Mouse (Mus musculus): ENCODE measurements around the gene Scgb1b10. TPM values are rescaled to one million over a fixed set of nuclear protein-coding genes. Genes with fewer than 3 reads are reported as not detected.
"Not testable (repeated sequence)": the region's sequence is repeated elsewhere in the genome, so short reads cannot be mapped to it uniquely, and the experiment has no call there.

The Scgb1b10 gene
- not detected in 2 replicates for polyA plus RNA-seq (2015; fragmentation: Nextera tagmentation; extraction: Ambion mirVana)

- not testable (repeated sequence) for H3K36me3 ChIP-seq (ENCODE audit: control insufficient read depth, insufficient read depth, low read length); H3K27me3 ChIP-seq (replicated peaks; ENCODE audit: control insufficient read depth, insufficient read depth, low read length); H3K9ac ChIP-seq (ENCODE audit: low read depth, low read length); ATAC-seq; H3K4me2 ChIP-seq (ENCODE audit: low read length); H3K4me3 ChIP-seq (ENCODE audit: low read length); H3K27ac ChIP-seq (ENCODE audit: low read depth, low read length); H3K9me3 ChIP-seq (ENCODE audit: control insufficient read depth, low read length); H3K4me1 ChIP-seq (ENCODE audit: control insufficient read depth, insufficient read depth, low read depth, low read length)
Observed at GRCm38 (mm10) chr7:32100553-32100952, at the start of gene Scgb1b10. Gene Scgb1b10, plus strand, starts transcription at chr7:32100853.

Other genes starting within 250 kb of the Scgb1b10 start
- gene Scgb2b11, start 110.3 kb downstream of the Scgb1b10 start, polyA plus RNA-seq (2015; fragmentation: Nextera tagmentation; extraction: Ambion mirVana): not detected in 2 replicates
- not detected in 2 replicates for gene Scgb1b11, start 122.0 kb downstream of the Scgb1b10 start, polyA plus RNA-seq (2015; fragmentation: Nextera tagmentation; extraction: Ambion mirVana)
- gene Scgb2b12, start 226.4 kb downstream of the Scgb1b10 start, polyA plus RNA-seq (2015; fragmentation: Nextera tagmentation; extraction: Ambion mirVana): not detected in 2 replicates
- not detected in 2 replicates for gene Scgb1b12, start 233.3 kb downstream of the Scgb1b10 start, polyA plus RNA-seq (2015; fragmentation: Nextera tagmentation; extraction: Ambion mirVana)

Measured in hindbrain, embryonic 16.5 days (tissue).